Mouse (Mus musculus) ES-E14 (cell line): ENCODE results near the gene Olfr703.

Source experiments
- CHD2 ChIP-seq: IDR thresholded peaks from 2 replicates; pipeline ENCODE4 v1.6.1; 2014; ENCODE audit warnings: mild to moderate bottlenecking, low read depth, low read length, inconsistent platforms
- MAFK ChIP-seq: IDR thresholded peaks from 2 replicates; pipeline ENCODE4 v1.6.1; 2014; ENCODE audit warnings: mild to moderate bottlenecking, low read depth, low read length, inconsistent platforms; ENCODE audit not compliant: insufficient read depth
- ZC3H11A ChIP-seq: IDR thresholded peaks from 2 replicates; pipeline ENCODE4 v1.6.1; 2012; ENCODE audit warnings: low read depth, mild to moderate bottlenecking, inconsistent platforms, low read length, borderline replicate concordance
- ZNF384 ChIP-seq: IDR thresholded peaks from 2 replicates; pipeline ENCODE4 v1.6.1; 2012; ENCODE audit warnings: low read depth, low read length, inconsistent platforms

- TF ChIP-seq ZC3H11A, result no peak
- no peak for TF ChIP-seq CHD2
- no peak for TF ChIP-seq MAFK
- no peak for TF ChIP-seq ZNF384
Observed at GRCm38 (mm10) chr7:106843060-106843459, at the start of gene Olfr703.
